Mouse (Mus musculus) hindbrain, embryonic 13.5 days (tissue): ENCODE results near the gene Brd4. TPM values are rescaled to one million over a fixed set of nuclear protein-coding genes. Genes with fewer than 3 reads are reported as not detected.

ENCODE experiments used
- ATAC-seq: fragments of 200-750 bp; cut with Nextera tagmentation; 2 replicates; pipeline ENCODE4 v1.8.0; 2017; ENCODE audit warnings: moderate TSS enrichment; ENCODE audit not compliant: low FRiP score
- H3K27ac ChIP-seq: fragments of 300-500 bp; sonication (generic); 2 replicates; pipeline ENCODE4 v1.5.1; 2015; ENCODE audit warnings: inconsistent platforms, mild to moderate bottlenecking, moderate library complexity
- H3K27me3 ChIP-seq: fragments of 300-500 bp; sonication (generic); 2 replicates; pipeline ENCODE4 v1.6.1; 2015; ENCODE audit warnings: mild to moderate bottlenecking, inconsistent platforms
- H3K36me3 ChIP-seq: fragments of 300-500 bp; sonication (generic); 2 replicates; pipeline ENCODE4 v1.6.1; 2015; ENCODE audit warnings: mild to moderate bottlenecking, inconsistent platforms
- H3K4me1 ChIP-seq: fragments of 300-500 bp; sonication (generic); replicated peaks from 2 replicates; pipeline ENCODE4 v1.6.1; 2015; ENCODE audit warnings: inconsistent platforms
- H3K4me2 ChIP-seq: fragments of 300-500 bp; sonication (generic); 2 replicates; pipeline ENCODE4 v1.6.1; 2015; ENCODE audit warnings: inconsistent platforms, mild to moderate bottlenecking, moderate library complexity
- H3K4me3 ChIP-seq: fragments of 300-500 bp; sonication (generic); 2 replicates; pipeline ENCODE4 v1.5.1; 2015; ENCODE audit warnings: mild to moderate bottlenecking, inconsistent platforms
- H3K9ac ChIP-seq: fragments of 300-500 bp; sonication (generic); 2 replicates; pipeline ENCODE4 v1.6.1; 2015; ENCODE audit warnings: mild to moderate bottlenecking, inconsistent platforms
- H3K9me3 ChIP-seq: fragments of 300-500 bp; sonication (generic); 2 replicates; pipeline ENCODE4 v1.6.1; 2016; ENCODE audit warnings: inconsistent platforms
- WGBS: fragments of 180-500 bp; shearing (Covaris S2); methylation state at CpG from one replicate; pipeline ENCODE4 v1.1.7; 2015; 5-methylcytosine and 5-hydroxymethylcytosine counted together
- polyA plus RNA-seq: library from polyadenylated mRNA; unstranded; fragments of >200 nt; fragmentation: Nextera tagmentation; extraction: Ambion mirVana; gene quantifications from 2 replicates; pipeline ENCODE4 v1.2.1, GENCODE M21; 2015

Brd4 gene
- polyA plus RNA-seq, 1 experiment from 2014 or later: 83.9 TPM

DNA sequence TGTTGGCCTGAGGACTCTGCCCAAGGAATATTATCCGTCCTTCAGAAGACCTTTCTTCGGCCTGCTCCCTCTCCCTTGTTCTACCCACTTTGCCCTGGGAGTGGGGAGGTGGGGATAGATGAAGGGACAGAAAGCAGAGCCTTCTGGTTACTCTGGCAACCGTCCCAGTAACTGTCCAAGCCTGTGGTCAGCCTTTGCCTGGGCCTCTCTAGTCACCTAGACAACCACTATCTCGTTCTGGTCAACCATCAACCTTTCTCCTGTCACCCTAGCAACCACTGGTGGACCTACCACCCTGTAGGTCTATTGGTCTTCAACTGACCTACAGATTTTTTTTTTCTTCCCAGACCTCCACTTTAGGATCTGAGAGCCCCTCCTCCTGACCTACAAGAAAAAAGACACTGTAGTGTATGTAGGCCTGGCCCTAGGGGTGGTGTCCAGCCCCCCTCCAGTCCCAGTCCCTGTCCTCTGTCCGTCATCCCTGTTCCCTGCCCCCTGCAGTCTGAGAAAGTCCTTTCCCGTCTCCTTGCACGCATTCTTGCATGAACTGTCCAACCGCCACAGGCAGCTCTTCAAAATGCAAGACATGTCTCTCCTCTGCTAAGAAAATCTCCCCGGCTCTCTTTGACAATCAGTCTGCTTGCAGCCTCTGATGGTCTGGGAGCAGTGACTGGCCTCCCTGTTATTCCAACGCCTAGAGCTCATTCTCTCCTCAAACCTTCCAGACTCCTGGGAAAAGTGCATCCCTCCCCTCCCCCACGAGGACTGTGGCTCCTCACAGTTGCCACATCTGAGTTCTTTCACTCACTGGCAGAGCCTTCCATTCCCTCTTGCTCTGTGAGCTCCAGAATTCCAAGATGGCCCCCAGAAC lies 104.7 kb downstream of the Brd4 start:
- Histone ChIP-seq H3K9ac (no peak overlapping the region), H3K4me1 (peaks cover 25% of the 10 kb centered on the region), H3K4me3 (no peak overlapping the region), H3K27me3 (no peaks in the 10 kb centered on the region), H3K9me3 (no peaks in the 10 kb centered on the region), H3K4me2 (0 out of 2 replicates have a peak overlapping the region, but pooled peaks have one; percentile 1), H3K27ac (peak overlapping the region; percentile 88), H3K36me3 (no peaks in the 10 kb centered on the region)
- ATAC-seq: peak; percentile 78
- 19% methylated on average over 11 of the region's 11 CpGs for WGBS

DNA sequence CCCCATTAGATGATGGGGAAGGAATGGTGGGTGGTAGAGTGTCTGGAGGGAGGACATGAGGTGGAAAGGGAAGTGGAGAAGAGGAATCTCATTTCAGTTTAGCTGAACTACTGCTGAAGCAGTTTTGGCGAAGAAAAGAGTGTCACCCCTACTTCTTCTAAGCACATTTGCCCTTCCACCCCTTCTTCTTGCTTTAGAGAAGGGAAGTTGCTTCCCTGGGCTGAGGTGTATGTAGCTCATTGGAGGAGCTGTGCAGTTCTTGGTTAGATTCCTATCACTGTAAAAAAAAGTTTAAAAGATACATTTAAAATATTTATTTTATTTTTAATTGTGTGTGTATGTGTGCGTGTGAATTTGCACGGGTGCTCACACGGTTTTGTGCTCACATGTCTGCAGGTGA lies 107.6 kb downstream of the Brd4 start:
- no peak overlapping the region for H3K4me2 ChIP-seq
- H3K27me3 ChIP-seq: no peaks in the 10 kb centered on the region
- H3K36me3 ChIP-seq: no peaks in the 10 kb centered on the region
- no peak overlapping the region for H3K9ac ChIP-seq
- no peak for ATAC-seq
- whole genome bisulfite sequencing: 89% methylated on average over 4 of the region's 4 CpGs
- no peak overlapping the region for H3K4me3 ChIP-seq
- no peaks in the 10 kb centered on the region for H3K9me3 ChIP-seq
- H3K27ac ChIP-seq: no peak overlapping the region
- H3K4me1 ChIP-seq: peaks cover 25% of the 10 kb centered on the region

DNA sequence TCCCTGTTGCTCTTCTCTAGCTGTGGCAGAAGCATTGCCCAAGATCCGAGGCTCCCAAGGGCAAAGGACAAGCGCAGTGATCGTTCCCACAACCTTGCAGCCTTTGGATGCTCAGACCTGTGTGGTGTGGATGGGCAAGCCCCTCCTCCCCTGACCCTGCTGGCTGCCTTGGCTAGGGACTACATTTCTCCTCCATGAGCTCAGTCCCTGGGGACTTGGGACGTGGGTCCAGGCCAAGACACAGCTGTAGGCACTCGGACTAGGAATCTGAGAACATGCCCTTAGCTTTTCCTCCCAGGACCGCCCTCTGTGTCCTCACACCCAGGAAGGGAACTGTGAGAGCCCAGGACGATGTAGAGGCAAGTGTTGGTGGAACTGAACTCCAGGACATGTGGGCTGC lies 111.4 kb downstream of the Brd4 start:
- H3K27me3 ChIP-seq: no peaks in the 10 kb centered on the region
- 67% methylated on average over 7 of the region's 7 CpGs for WGBS
- no peak overlapping the region for H3K4me3 ChIP-seq
- peaks cover under 1% of the 10 kb centered on the region; the same call in 1 of the 2 replicates for H3K4me1 ChIP-seq
- H3K9ac ChIP-seq: no peak overlapping the region
- no peak overlapping the region for H3K4me2 ChIP-seq
- H3K36me3 ChIP-seq: no peaks in the 10 kb centered on the region
- H3K9me3 ChIP-seq: no peaks in the 10 kb centered on the region
- no peak for ATAC-seq
- H3K27ac ChIP-seq: no peak overlapping the region

GRCm38 (mm10) chr17:32172485-32172884 lies 112.0 kb downstream of the Brd4 start:
- no peak for ATAC-seq
- H3K9me3 ChIP-seq: no peaks in the 10 kb centered on the region
- WGBS: 81% methylated on average over 2 of the region's 2 CpGs
- H3K4me2 ChIP-seq: no peak overlapping the region
- H3K4me3 ChIP-seq: no peak overlapping the region
- no peaks in the 10 kb centered on the region for H3K27me3 ChIP-seq
- H3K4me1 ChIP-seq: no peaks in the 10 kb centered on the region
- no peak overlapping the region for H3K27ac ChIP-seq
- no peaks in the 10 kb centered on the region for H3K36me3 ChIP-seq
- H3K9ac ChIP-seq: no peak overlapping the region

- Histone ChIP-seq H3K27ac (no peak overlapping the region), H3K36me3 (no peaks in the 10 kb centered on the region), H3K27me3 (no peaks in the 10 kb centered on the region), H3K9ac (no peak overlapping the region), H3K4me2 (no peak overlapping the region), H3K4me1 (peaks cover 21% of the 10 kb centered on the region), H3K9me3 (no peaks in the 10 kb centered on the region), H3K4me3 (no peak overlapping the region)
- no peak for ATAC-seq
- WGBS: 77% methylated on average over 4 of the region's 4 CpGs
Measured at GRCm38 (mm10) chr17:32169518-32170225, 114.8 kb downstream of the Brd4 start.

GRCm38 (mm10) chr17:32166687-32167086 lies 117.8 kb downstream of the Brd4 start, which contains the start of gene Notch3:
Gene Notch3, minus strand, starts transcription at chr17:32166852.
- H3K4me1 ChIP-seq: peaks cover 49% of the 10 kb centered on the region
- under 1% methylated on average over 22 of the region's 39 CpGs for WGBS
- peak within 1 kb of the TSS; percentile 85 for H3K4me2 ChIP-seq
- peak within 1 kb of the TSS; percentile 79 for H3K9ac ChIP-seq
- H3K27me3 ChIP-seq: no peaks in the 10 kb centered on the region
- no peaks in the 10 kb centered on the region for H3K9me3 ChIP-seq
- peak within 1 kb of the TSS; percentile 91 for H3K27ac ChIP-seq
- H3K36me3 ChIP-seq: no peaks in the 10 kb centered on the region
- peak within 1 kb of the TSS; percentile 54 for H3K4me3 ChIP-seq
- peak; percentile 15; the same call in 1 of the 2 replicates for ATAC-seq

DNA sequence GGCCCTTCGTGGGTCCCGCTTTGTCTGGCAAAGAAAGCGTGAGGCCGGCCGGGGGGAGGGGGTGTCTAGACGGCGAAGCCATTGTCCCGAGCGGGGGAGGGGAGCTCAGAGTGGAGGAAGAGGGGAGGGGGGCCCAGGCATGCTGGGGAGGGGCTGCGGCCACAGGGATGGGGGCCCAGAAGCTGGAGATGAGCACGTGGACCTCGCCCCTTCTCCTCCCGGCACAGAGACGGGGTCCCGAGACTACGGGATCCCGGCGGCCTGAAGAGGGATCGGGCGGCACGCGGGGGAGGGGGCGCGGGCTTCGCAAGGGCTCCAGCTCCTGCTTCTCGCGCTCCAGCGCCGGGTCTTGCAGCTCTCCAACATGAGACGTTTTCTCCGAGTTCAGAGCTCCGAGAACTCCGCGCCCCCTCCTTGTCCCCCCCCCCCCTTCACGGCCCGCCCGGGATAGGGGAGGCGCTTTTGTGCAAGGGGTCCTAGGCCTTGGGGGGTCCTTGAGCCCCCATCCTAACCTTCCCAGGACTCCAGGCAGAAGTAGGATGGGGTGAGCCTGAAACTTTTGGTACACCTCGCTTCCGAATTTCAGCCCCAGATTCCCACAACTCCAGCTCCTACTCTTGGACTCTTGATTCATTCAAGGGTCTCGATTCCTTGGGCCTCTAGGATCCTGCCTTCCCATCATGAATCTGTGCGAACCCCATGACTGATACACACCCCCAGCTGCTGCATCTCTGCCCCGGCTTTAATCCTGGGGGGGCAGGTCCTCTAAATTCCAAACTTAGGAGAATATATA lies 118.5 kb downstream of the Brd4 start:
- ATAC-seq: peak; percentile 73
- no peaks in the 10 kb centered on the region for H3K9me3 ChIP-seq
- WGBS: under 1% methylated on average over 34 of the region's 43 CpGs
- H3K4me3 ChIP-seq: peak overlapping the region; percentile 54
- peak overlapping the region; percentile 91 for H3K27ac ChIP-seq
- H3K4me1 ChIP-seq: peaks cover 54% of the 10 kb centered on the region
- H3K9ac ChIP-seq: peak overlapping the region; percentile 79
- no peaks in the 10 kb centered on the region for H3K27me3 ChIP-seq
- H3K36me3 ChIP-seq: no peaks in the 10 kb centered on the region
- peak overlapping the region; percentile 85 for H3K4me2 ChIP-seq

DNA sequence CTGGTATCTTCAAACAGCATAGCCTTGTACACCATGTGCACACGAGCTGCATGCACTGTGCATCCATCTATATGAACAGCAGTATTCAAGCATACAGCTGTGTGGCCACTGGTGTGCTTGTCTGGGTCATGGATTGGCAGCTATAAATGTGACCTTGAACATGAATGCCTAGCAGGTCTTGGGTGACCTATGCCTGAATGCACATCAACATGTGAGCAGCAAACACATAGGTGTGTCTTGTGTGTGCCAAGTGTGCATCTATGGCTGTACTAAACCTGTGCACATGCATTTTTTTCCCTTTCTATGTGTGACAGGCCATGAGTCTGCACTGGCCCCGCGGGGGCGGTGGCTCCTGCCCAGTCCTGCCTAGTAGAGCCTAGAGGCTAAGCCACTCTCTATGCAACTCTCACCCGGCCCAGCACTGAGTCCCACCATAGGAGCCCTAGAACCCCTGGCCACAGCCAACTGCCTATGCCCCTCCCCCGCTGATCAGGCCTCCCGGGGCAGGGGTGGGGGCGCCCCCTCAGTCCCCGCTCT lies 119.2 kb downstream of the Brd4 start:
- peaks cover 54% of the 10 kb centered on the region for H3K4me1 ChIP-seq
- peak; percentile 76 for ATAC-seq

GRCm38 (mm10) chr17:32164780-32165179 lies 119.7 kb downstream of the Brd4 start:
- Histone ChIP-seq H3K27ac (peak overlapping the region; percentile 91), H3K9ac (no peak overlapping the region), H3K4me1 (peaks cover 54% of the 10 kb centered on the region), H3K4me3 (no peak overlapping the region), H3K27me3 (no peaks in the 10 kb centered on the region), H3K36me3 (no peaks in the 10 kb centered on the region), H3K4me2 (peak overlapping the region; percentile 27; the same call in 1 of the 2 replicates), H3K9me3 (no peaks in the 10 kb centered on the region)
- no peak for ATAC-seq

More for the DNA sequence above, 119.2 kb downstream of the Brd4 start:
- Histone ChIP-seq H3K4me2 (peak overlapping the region; percentile 85), H3K9me3 (no peaks in the 10 kb centered on the region), H3K9ac (peak overlapping the region; percentile 79), H3K4me3 (peak overlapping the region; percentile 54), H3K27ac (peak overlapping the region; percentile 91), H3K27me3 (no peaks in the 10 kb centered on the region), H3K36me3 (no peaks in the 10 kb centered on the region)
- WGBS: 1% methylated on average over 9 of the region's 9 CpGs

GRCm38 (mm10) chr17:32163910-32164650 lies 120.4 kb downstream of the Brd4 start:
- no peaks in the 10 kb centered on the region for H3K27me3 ChIP-seq
- H3K27ac ChIP-seq: peak overlapping the region; percentile 60
- H3K4me2 ChIP-seq: peak overlapping the region; percentile 89
- no peak overlapping the region for H3K9ac ChIP-seq
- 55% methylated on average over 6 of the region's 6 CpGs for WGBS
- H3K4me1 ChIP-seq: peaks cover 54% of the 10 kb centered on the region
- ATAC-seq: no peak
- H3K36me3 ChIP-seq: no peaks in the 10 kb centered on the region
- H3K9me3 ChIP-seq: no peaks in the 10 kb centered on the region
- H3K4me3 ChIP-seq: peak overlapping the region; percentile 1; the same call in 1 of the 2 replicates
